Mouse (Mus musculus) megakaryocyte, embryonic 14.5 days (primary cell): ENCODE results near the gene Prss32.

Experiments
- FLI1 ChIP-seq: IDR thresholded peaks from 2 replicates; pipeline ENCODE4 v1.6.1; 2012; ENCODE audit warnings: low read length, inconsistent platforms, mixed read lengths
- GATA1 ChIP-seq: IDR thresholded peaks from 3 replicates; pipeline ENCODE4 v1.6.1; 2012; ENCODE audit warnings: mixed read lengths, low read length, inconsistent platforms, borderline replicate concordance

GRCm38 (mm10) chr17:23803366-23804041 is 40.2 kb upstream of the Prss32 start:
- TF ChIP-seq GATA1 (no peak), FLI1 (no peak)
